Mouse (Mus musculus) hindbrain, embryonic 15.5 days (tissue): ENCODE data around the gene Bcas1. TPM values are rescaled to one million over a fixed set of nuclear protein-coding genes. Genes with fewer than 3 reads are reported as not detected.

ENCODE experiments used
- ATAC-seq: fragments of 200-750 bp; cut with Nextera tagmentation; 2 replicates; pipeline ENCODE4 v1.8.0; 2017; ENCODE audit warnings: low read depth, moderate number of reproducible peaks, moderate TSS enrichment; ENCODE audit not compliant: low FRiP score
- H3K27ac ChIP-seq: fragments of 300-500 bp; sonication (generic); replicated peaks from 2 replicates; pipeline ENCODE4 v1.5.1; 2015; ENCODE audit warnings: mild to moderate bottlenecking, inconsistent platforms
- H3K27me3 ChIP-seq: fragments of 300-500 bp; sonication (generic); 2 replicates; pipeline ENCODE4 v1.6.1; 2015; ENCODE audit warnings: control low read depth, inconsistent platforms
- H3K36me3 ChIP-seq: fragments of 300-500 bp; sonication (generic); 2 replicates; pipeline ENCODE4 v1.6.1; 2015; ENCODE audit warnings: control low read depth, inconsistent platforms
- H3K4me1 ChIP-seq: fragments of 300-500 bp; sonication (generic); replicated peaks from 2 replicates; pipeline ENCODE4 v1.6.1; 2015; ENCODE audit warnings: control low read depth, inconsistent platforms
- H3K4me2 ChIP-seq: fragments of 300-500 bp; sonication (generic); 2 replicates; pipeline ENCODE4 v1.6.1; 2015; ENCODE audit warnings: moderate library complexity, mild to moderate bottlenecking, inconsistent platforms
- H3K4me3 ChIP-seq: fragments of 300-500 bp; sonication (generic); 2 replicates; pipeline ENCODE4 v1.5.1; 2015; ENCODE audit warnings: mild to moderate bottlenecking, inconsistent platforms
- H3K9ac ChIP-seq: fragments of 300-500 bp; sonication (generic); 2 replicates; pipeline ENCODE4 v1.6.1; 2015; ENCODE audit warnings: inconsistent platforms
- H3K9me3 ChIP-seq: fragments of 300-500 bp; sonication (generic); 2 replicates; pipeline ENCODE4 v1.6.1; 2016; ENCODE audit warnings: control low read depth, inconsistent platforms
- WGBS: fragments of 180-500 bp; shearing (Covaris S2); methylation state at CpG from one replicate; pipeline ENCODE4 v1.1.7; 2015; 5-methylcytosine and 5-hydroxymethylcytosine counted together
- polyA plus RNA-seq: library from polyadenylated mRNA; unstranded; fragments of >200 nt; fragmentation: Nextera tagmentation; extraction: Ambion mirVana; gene quantifications from 2 replicates; pipeline ENCODE4 v1.2.1, GENCODE M21; 2015

The Bcas1 gene
- polyA plus RNA-seq, 1 experiment from 2014 or later: 15.1 TPM

DNA sequence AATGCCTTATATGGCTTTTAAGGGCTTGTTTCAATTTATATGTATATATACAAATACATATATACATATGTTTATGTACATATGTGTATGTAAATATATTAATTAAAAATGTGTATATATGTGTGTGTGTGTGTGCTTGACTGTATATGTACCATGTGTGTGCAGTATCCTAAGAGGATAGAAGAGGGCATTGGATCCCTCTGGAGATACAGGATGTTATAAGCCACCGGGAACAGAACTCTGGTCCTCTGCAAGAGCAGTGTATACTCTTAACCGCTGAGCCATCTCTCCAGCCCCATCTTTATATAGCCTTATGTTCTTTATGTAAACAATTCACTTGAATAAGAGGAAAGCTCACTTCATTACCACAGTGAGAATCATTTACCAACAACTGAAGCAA, 62.0 kb downstream of the Bcas1 start:
- no peak overlapping the region for H3K4me2 ChIP-seq
- no peaks in the 10 kb centered on the region for H3K27me3 ChIP-seq
- no peaks in the 10 kb centered on the region for H3K4me1 ChIP-seq
- no peak for ATAC-seq
- 92% methylated on average over 2 of the region's 2 CpGs for WGBS
- no peaks in the 10 kb centered on the region for H3K9me3 ChIP-seq
- H3K4me3 ChIP-seq: no peak overlapping the region
- H3K36me3 ChIP-seq: no peaks in the 10 kb centered on the region
- H3K9ac ChIP-seq: no peak overlapping the region
- H3K27ac ChIP-seq: no peak overlapping the region

DNA sequence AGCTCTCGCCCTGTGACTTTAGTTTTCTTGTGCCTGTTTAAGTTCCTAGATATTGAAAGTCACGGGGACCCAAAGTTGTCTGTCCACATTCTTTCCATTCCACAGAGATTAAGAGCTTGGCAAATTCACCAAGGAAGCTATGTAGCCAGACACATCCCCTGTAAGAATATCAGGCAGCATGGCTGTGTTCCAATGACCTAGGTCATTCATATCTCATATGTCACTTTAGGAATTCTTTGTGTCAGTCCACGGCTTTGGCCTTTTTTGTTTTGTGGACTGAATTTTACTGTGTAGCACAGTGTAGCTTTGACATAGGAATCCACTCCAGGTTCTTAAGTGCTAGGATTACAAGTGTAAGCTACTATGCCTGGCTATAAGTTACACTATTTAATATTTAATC, 62.4 kb downstream of the Bcas1 start:
- no peaks in the 10 kb centered on the region for H3K9me3 ChIP-seq
- H3K27me3 ChIP-seq: no peaks in the 10 kb centered on the region
- no peak for ATAC-seq
- WGBS: 85% methylated on average over 3 of the region's 3 CpGs
- H3K36me3 ChIP-seq: no peaks in the 10 kb centered on the region
- H3K4me2 ChIP-seq: no peak overlapping the region
- no peaks in the 10 kb centered on the region for H3K4me1 ChIP-seq
- no peak overlapping the region for H3K27ac ChIP-seq
- no peak overlapping the region for H3K9ac ChIP-seq
- no peak overlapping the region for H3K4me3 ChIP-seq

GRCm38 (mm10) chr2:170356667-170357374, 70.8 kb downstream of the Bcas1 start:
- H3K27me3 ChIP-seq: no peaks in the 10 kb centered on the region
- 63% methylated on average over 16 of the region's 16 CpGs for WGBS
- H3K36me3 ChIP-seq: no peaks in the 10 kb centered on the region
- H3K9me3 ChIP-seq: no peaks in the 10 kb centered on the region
- H3K9ac ChIP-seq: no peak overlapping the region
- no peak overlapping the region for H3K27ac ChIP-seq
- H3K4me2 ChIP-seq: no peak overlapping the region
- H3K4me1 ChIP-seq: peaks cover 4% of the 10 kb centered on the region; the same call in 1 of the 2 replicates
- no peak overlapping the region for H3K4me3 ChIP-seq
- no peak for ATAC-seq

DNA sequence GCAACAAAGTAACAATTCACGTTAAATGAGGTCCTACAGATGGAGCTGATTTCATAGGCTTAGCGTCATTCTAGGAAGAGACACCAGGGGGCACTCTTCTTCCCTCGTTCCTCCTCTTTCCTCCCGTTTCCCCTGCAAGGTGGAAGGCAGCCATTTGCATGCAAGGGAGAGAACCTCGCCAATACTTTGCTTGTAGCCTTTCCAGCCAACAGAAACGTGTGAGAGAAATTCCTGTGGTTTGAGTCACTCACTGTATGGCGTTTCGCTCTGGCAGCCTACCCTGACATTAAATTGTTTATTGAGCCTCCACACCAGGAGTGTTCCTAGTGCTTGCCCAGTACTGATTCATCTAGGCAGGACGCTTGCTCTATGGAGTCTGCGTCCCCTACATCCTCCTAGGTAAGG, 72.7 kb downstream of the Bcas1 start:
- Histone ChIP-seq H3K4me1 (peaks cover 4% of the 10 kb centered on the region; the same call in 1 of the 2 replicates), H3K9ac (peak overlapping the region; percentile 26; the same call in 1 of the 2 replicates), H3K27me3 (no peaks in the 10 kb centered on the region), H3K36me3 (no peaks in the 10 kb centered on the region), H3K4me2 (peak overlapping the region; percentile 53), H3K4me3 (peak overlapping the region; percentile 28), H3K9me3 (no peaks in the 10 kb centered on the region), H3K27ac (peak overlapping the region; percentile 61; the same call in 1 of the 2 replicates)
- no peak for ATAC-seq
- 15% methylated on average over 10 of the region's 10 CpGs for WGBS

- 93% methylated on average over 4 of the region's 4 CpGs for WGBS
- Histone ChIP-seq H3K27me3 (no peaks in the 10 kb centered on the region), H3K9ac (no peak overlapping the region), H3K27ac (no peak overlapping the region), H3K4me1 (peaks cover 4% of the 10 kb centered on the region; the same call in 1 of the 2 replicates), H3K4me3 (no peak overlapping the region), H3K36me3 (no peaks in the 10 kb centered on the region), H3K4me2 (no peak overlapping the region), H3K9me3 (no peaks in the 10 kb centered on the region)
- ATAC-seq: 0 out of 2 replicates have a peak, but pooled peaks have one; percentile 10
These were observed 75.4 kb downstream of the Bcas1 start for GRCm38 (mm10) chr2:170352273-170352672.

DNA sequence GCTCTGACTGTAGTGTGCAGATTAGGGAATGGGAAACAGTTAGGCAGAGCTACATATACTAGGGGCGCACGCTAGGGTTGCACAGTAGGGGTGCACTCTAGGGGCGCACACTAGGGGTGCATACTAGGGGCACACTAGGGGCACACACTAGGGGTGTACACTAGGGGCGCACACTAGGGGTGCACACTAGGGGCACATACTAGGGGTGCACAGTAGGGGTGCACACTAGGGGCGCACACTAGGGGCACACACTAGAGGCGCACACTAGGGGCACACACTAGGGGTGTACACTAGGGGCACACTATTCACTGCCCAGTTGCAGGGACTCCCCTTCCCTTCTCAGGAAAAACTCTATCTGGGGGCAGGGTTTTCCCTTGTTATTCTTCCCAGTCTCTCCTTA, 75.8 kb downstream of the Bcas1 start:
- Histone ChIP-seq H3K36me3 (no peaks in the 10 kb centered on the region), H3K4me2 (no peak overlapping the region), H3K9me3 (no peaks in the 10 kb centered on the region), H3K27me3 (no peaks in the 10 kb centered on the region), H3K4me3 (no peak overlapping the region), H3K9ac (no peak overlapping the region), H3K27ac (no peak overlapping the region), H3K4me1 (peaks cover 4% of the 10 kb centered on the region; the same call in 1 of the 2 replicates)
- 92% methylated on average over 6 of the region's 6 CpGs for WGBS
- peak; percentile 47; the same call in 1 of the 2 replicates for ATAC-seq

GRCm38 (mm10) chr2:170349784-170350183, 77.9 kb downstream of the Bcas1 start:
- H3K9me3 ChIP-seq: no peaks in the 10 kb centered on the region
- H3K27ac ChIP-seq: no peak overlapping the region
- no peaks in the 10 kb centered on the region for H3K36me3 ChIP-seq
- WGBS: 90% methylated on average over 5 of the region's 5 CpGs
- H3K4me3 ChIP-seq: no peak overlapping the region
- no peak overlapping the region for H3K9ac ChIP-seq
- H3K4me1 ChIP-seq: peaks cover 7% of the 10 kb centered on the region; the same call in 1 of the 2 replicates
- H3K4me2 ChIP-seq: no peak overlapping the region
- no peaks in the 10 kb centered on the region for H3K27me3 ChIP-seq
- ATAC-seq: no peak

DNA sequence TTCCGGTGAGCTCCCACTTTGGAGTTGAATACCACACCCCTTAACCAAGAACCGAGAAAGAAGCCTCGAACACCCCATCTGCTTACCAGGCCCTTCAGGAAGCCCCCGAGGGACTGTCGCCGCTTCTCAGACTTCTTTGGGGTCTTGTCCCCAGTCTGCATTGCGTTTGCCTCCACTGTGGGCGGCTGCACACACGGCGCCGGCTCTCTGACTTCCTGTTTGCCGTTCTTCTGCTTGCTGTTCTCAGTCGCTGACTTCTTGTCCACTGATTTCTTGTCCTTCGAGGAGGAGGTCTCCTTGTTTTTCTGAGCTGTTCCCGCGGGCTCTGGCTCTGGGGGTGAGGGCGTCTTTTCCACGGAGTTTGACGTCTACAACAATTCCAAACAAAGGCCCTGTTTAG, 78.5 kb downstream of the Bcas1 start:
- 81% methylated on average over 19 of the region's 19 CpGs for WGBS
- H3K9ac ChIP-seq: no peak overlapping the region
- no peak overlapping the region for H3K4me3 ChIP-seq
- no peaks in the 10 kb centered on the region for H3K9me3 ChIP-seq
- H3K27me3 ChIP-seq: no peaks in the 10 kb centered on the region
- no peak overlapping the region for H3K27ac ChIP-seq
- no peaks in the 10 kb centered on the region for H3K36me3 ChIP-seq
- peaks cover 13% of the 10 kb centered on the region; the same call in 1 of the 2 replicates for H3K4me1 ChIP-seq
- no peak overlapping the region for H3K4me2 ChIP-seq
- no peak for ATAC-seq

- Histone ChIP-seq H3K27ac (no peak overlapping the region), H3K4me2 (no peak overlapping the region), H3K9ac (no peak overlapping the region), H3K4me3 (no peak overlapping the region), H3K36me3 (no peaks in the 10 kb centered on the region), H3K4me1 (peaks cover 21% of the 10 kb centered on the region; the same call in 1 of the 2 replicates), H3K27me3 (no peaks in the 10 kb centered on the region), H3K9me3 (no peaks in the 10 kb centered on the region)
- 37% methylated on average over 8 of the region's 8 CpGs for WGBS
- no peak for ATAC-seq
These were observed 80.4 kb downstream of the Bcas1 start for GRCm38 (mm10) chr2:170347131-170347765.

- Histone ChIP-seq H3K4me3 (no peak overlapping the region), H3K9me3 (no peaks in the 10 kb centered on the region), H3K4me1 (peaks cover 21% of the 10 kb centered on the region; the same call in 1 of the 2 replicates), H3K36me3 (no peaks in the 10 kb centered on the region), H3K27me3 (no peaks in the 10 kb centered on the region), H3K4me2 (no peak overlapping the region), H3K9ac (no peak overlapping the region), H3K27ac (no peak overlapping the region)
- no peak for ATAC-seq
- 15% methylated on average over 5 of the region's 5 CpGs for WGBS
These were observed 82.2 kb downstream of the Bcas1 start for GRCm38 (mm10) chr2:170345410-170345793.

GRCm38 (mm10) chr2:170344502-170345409, 82.9 kb downstream of the Bcas1 start:
- H3K27me3 ChIP-seq: no peaks in the 10 kb centered on the region
- H3K4me3 ChIP-seq: no peak overlapping the region
- ATAC-seq: peak; percentile 17; the same call in 1 of the 2 replicates
- 14% methylated on average over 17 of the region's 18 CpGs for WGBS
- H3K36me3 ChIP-seq: no peaks in the 10 kb centered on the region
- H3K9me3 ChIP-seq: no peaks in the 10 kb centered on the region
- no peak overlapping the region for H3K4me2 ChIP-seq
- H3K9ac ChIP-seq: no peak overlapping the region
- no peak overlapping the region; the same call in 1 of the 2 replicates for H3K27ac ChIP-seq
- peaks cover 21% of the 10 kb centered on the region; the same call in 1 of the 2 replicates for H3K4me1 ChIP-seq
